Mouse (Mus musculus) adrenal gland, postnatal 14 days (tissue): ENCODE measurements around the gene Akr1d1. TPM values are rescaled to one million over a fixed set of nuclear protein-coding genes. Genes with fewer than 3 reads are reported as not detected.

Source experiments
- DNase-seq: peaks from one replicate; pipeline ENCODE4 v3.0.0; 2021; ENCODE audit warnings: mixed read lengths
- long read RNA-seq, 2 experiments: library from polyadenylated mRNA; stranded (forward); transcript quantifications; one replicate each; pipeline ENCODE4 v2.0.0; 2021
- total RNA-seq: library from RNA; stranded (reverse); gene quantifications from 2 replicates; pipeline ENCODE4 v1.2.3, GENCODE M21; 2021

Gene Akr1d1
- total RNA-seq = 226 and 286 TPM in 2 replicates
- long read RNA-seq, experiment 1, transcript Akr1d1-201 (9 exons, 2,699 nt) = major isoform, 411 of 499 reads
- long read RNA-seq, experiment 1, partial matches to known transcripts = 44 of 499 reads
- long read RNA-seq, experiment 1, other reads (novel, unspliced or antisense) = 44 of 499 reads
- long read RNA-seq, experiment 2, transcript Akr1d1-201 (9 exons, 2,699 nt) = major isoform, 234 of 286 reads
- long read RNA-seq, experiment 2, partial matches to known transcripts = 19 of 286 reads
- long read RNA-seq, experiment 2, other reads (novel, unspliced or antisense) = 33 of 286 reads

DNA sequence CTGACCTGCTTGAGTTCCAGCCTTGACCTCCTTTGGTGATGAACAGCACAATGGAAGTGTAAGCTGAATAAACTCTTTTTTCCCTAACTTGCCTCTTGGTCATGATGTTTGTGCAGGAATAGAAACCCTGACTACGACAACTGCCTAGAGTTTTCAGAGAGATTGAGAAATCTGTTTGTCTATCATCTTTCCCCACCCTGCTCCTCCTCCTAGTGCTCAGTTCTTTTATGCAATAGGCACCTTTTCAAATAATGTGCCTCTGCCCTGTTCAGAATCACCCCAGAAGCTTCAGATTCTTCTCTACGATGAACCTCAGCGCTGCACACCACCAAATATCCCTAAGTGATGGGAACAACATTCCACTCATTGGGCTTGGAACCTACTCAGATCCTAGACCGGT is at the start of gene Akr1d1:
Akr1d1 (plus strand) TSS at position 234 of the 400 bp plus-strand sequence.
- no peak for DNase-seq

DNA sequence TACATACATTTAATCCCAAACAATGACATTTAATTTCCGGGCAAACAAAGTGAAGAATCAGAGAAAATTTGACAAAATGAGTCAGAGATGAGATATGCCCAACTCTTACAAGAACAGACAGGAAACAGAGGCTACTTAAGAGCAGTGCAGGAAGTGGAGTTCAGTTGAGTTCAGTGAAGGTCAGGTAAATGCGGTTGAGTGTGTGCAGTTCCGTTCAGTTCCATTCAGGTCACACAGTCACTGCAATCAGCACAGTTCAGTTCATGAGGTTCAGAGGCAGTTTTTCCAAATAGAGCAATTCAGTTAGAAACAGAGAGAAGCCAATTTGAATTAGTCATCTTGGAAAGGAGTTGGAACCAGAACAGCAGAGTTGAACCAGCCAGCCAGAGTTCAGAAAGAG is 48.8 kb upstream of the Akr1d1 start:
- no peak for DNase-seq

DNA sequence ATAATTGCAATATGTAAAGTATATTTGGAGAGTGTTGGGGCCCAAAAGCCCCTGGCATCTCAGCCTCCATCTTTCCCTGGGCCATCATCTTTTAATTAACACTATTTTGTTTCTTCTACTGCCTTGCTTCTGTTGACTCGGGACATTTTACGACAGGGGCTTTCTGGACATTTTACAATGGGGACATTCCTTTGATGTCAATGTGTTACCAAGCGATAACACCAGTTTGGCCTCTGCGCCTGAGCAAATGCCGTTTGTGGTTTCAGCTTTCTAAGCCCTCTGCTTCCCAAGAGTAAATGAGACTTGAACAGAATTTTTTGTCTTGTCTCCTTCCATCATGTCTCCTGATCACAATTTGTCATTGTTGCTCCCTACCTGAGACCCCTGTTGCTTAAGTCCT is 46.7 kb upstream of the Akr1d1 start:
- DNase-seq = no peak

DNA sequence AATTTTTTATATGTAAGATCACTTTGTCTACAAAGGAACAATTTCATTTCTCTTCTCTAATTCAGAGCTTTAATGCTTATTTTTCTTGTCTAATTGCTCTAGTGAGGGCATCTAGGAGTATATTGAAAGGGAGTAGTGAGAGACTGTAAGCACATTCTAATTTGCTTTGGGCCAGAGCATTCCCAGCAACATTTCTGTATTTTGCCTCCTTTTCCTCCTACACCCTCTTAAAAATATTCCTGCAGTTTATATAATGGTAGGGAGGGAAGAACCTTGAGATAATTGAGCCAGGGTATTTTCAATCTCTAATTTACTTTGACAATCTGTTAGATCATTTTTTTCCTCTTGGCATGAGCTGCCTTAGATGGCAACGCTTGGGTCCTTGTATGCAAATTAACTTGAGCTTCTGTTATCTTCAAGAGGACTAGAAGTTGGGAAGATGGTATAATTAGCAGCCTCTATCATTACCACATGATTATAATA is 45.3 kb upstream of the Akr1d1 start:
- DNase-seq = no peak

DNA sequence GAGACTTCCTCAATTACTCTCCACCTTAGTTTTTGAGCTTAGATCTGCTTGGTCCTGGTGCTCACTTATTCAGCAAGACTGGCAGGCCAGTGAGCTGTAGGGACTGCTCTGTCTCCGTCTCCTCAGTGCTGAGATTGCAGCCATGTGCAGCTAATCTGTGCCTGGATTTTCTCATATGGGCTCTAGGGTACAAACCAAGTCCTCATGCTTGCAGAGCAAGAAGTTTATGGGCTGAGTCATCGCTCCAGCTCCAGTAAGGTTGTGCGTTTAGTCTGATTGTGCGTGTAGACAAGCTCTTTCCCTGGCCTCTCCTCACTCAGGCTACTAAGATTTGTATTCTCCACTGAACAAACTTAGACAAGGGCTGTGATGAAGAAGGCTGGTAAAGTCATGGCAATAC is 43.5 kb upstream of the Akr1d1 start:
- DNase-seq = no peak

DNA sequence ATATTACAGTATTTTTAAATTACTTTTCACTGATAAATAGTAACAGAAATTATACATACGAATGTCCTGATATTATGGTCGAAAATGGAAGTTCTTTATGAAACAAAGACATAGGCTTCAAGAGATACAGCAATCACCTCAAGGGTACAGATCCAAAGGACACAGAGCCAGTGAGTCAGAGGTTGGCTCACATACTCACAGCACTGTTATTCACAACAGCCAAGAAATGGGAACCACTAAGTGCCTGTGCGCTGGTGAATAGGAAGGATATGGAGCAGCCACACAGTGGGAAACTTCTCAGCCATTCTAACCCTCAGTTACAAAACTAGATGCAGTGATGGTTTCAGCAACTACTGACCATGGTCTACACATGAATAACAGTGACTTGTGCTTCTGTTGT is 37.7 kb upstream of the Akr1d1 start:
- DNase-seq = peak; percentile 14

DNA sequence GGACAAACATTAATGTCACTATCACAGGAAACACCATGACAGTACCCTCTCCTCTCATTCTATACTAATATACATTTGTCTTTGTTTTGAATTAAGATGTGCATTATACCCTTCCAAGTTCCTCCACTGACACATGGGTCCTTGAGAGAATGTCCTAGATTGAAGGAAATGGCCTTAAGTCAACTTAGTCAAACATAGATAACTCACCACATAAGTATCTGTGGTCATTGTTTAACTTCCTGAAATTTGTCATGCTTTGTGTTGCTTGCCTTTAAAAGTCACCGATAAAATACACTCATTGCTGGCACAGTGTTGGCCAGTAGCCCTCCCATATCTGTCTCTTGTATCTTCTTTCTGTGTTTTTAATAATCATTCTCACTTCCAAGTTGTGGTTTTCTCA is 35.0 kb upstream of the Akr1d1 start:
- DNase-seq = no peak

DNA sequence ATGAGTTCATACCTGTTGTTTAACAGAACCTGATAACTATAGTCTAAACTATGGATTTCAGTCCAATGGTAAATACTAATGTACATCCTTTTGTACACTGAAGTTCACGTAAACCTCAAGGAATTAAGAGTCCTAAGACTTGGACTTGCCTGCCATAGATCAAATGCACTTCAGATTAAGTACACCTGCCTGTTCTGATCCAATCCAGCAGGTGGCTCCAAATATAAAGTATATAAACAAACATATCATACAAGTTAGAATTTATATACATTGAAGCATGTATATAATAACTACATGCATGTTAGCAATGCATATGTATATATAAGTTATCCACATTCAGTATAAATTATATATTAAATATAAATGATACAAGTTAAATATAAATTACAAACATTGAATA is 33.1 kb upstream of the Akr1d1 start:
- DNase-seq = no peak

DNA sequence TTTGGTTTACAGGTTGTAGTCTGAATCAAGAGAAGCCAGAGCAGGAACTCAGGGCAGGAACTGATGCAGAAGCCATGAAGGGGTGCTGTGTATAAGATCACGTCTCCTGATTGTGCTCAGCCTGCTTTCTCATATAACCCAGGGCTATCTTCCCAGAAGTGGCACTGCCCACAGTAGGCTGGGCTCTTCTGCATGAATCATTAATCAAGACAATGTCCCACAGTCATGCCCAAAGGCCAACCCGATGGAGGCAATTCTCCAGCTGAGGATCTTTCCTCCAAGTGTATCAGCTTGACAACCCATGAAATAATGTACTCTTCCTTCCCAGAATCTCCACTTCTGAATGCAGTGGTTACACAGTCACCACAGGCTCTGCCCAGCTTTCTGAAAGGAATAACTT is 24.4 kb upstream of the Akr1d1 start:
- DNase-seq = no peak

DNA sequence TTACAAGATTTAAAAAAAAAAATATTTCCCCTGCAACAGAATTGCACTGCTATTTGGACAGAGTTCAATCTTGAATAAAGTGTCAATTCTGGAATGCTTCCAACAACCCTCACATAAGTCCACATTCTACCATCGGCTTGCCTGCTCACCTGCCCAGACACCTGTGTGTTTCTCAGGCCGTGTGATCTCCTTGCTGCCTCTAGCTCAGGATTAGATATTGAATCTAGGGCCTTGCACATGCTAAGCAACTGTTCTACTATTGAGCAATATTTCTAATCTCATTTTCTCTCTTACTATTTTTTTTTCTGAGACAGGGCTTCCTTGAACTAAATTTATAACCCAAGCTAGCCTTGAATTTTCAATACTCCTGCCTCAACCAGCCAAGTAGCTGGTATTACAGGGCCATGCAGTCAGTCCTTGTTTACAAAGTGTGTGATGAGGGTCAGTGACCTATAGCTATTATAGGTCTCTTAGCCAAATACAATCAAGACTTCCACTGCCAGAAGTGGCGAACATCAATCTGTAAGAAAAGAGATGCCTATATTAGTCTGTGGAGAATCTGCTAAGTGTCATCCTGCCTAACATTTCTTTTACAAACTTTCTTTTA is 23.0 kb upstream of the Akr1d1 start:
- DNase-seq = no peak

DNA sequence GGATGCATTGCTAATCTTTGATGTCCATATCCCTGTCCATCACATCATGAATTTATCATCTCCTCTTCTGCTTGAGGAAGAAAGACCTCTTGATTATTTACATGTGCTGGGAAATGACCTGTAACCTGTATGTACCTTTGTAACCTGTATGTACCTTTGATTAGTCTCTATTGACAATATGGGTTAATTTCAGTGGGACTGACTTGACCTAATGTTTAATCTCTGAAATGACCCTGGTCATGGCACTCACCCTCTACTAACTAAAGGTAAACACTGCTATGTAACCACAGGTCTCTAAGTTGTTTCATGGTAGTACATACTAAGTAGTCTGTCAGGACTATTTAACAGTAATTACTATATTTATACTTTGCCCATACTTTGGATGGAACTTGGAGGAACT is 19.2 kb upstream of the Akr1d1 start:
- no peak for DNase-seq

DNA sequence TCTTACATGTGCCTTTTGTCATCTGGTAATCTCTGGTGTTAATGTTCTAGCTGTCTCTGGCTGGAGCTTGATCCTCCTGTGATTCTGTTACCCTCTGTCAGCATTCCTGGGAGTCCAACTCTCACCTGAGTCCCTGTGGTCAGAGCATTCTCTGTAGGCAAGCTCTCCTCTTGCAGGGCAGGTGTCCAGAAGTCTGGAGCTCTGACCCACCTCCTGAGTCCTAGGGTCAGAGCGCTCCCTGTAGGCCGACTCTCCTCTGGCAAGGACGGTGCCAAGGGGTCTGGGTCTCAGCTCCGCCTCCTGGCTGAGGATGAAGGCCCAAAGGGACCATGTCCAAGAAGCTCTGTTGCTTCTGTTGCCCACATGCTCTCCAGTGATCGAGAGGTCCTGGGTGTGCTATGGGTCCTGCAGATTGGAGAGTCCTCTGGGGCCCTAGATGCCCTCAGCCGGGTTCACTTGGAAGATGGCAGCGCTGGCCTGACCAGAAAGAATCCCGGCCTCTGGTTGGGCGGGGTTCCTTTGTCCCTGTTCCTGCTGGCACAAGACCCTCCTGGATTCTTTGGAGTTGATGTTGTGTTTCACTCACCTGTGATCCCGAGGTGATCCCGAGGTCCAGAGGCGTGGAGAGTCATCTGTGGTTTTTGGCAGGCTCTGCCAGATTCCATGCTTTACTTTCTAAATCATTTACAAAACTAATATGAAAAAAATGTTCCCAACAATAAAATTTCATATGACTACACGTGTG is 9.2 kb upstream of the Akr1d1 start:
- DNase-seq = no peak

DNA sequence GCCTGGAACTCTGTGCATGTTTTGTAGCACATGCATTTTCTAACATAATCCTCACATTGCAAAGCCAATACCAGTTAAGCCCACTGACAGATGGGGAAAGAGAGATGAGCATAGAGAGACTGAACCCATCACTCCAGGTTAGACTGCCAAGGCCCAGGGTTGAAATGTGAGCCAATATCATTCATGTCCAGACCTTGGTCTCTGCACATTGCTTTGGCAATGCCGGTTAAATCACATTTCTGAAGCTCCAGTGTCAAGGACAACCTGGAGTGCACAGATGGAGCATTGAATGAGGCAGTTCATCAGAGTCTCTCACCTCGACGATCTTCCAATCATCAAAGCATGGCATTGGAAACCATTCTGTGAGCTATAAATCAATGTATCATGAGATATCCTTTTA is 2.1 kb downstream of the Akr1d1 start:
- peak; percentile 26 for DNase-seq

DNA sequence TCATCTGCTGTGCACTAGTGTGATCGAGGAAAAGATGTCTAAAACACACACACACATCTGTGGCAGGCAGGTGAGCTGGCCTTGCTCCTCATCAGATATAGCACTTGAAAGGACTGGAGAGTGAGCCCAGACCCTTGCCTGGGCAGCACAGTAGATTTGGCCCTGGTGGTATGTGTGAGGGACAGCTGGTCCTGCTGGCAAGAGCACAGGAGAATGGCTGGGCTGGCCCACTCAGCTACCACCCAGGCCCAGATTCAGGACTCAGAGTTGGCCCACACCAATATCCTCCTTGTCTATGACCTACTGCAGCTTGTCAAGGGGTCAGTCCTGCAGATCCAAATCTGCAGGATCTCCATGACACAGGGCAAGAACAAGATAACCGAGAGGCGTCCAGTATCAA is 6.9 kb downstream of the Akr1d1 start:
- no peak for DNase-seq

DNA sequence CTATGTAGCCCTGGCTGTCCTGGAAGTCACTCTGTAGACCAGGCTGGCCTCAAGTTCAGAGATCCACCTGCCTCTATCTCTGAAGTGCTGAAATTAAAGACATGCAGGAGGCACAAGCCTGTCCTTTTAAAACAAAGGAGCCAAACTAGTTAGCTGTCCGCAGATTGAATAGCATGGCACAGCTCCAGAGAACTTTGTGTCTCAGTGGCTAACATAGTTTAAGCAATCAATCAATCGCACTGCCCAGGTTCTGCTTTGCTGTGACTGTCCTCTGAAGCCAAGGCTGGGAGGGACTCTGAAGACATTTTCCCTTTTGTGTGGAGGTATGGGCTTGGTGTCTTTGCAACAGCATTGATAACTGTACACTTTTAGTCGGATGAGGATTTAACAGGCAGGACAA is 7.8 kb downstream of the Akr1d1 start:
- DNase-seq = peak; percentile 63

DNA sequence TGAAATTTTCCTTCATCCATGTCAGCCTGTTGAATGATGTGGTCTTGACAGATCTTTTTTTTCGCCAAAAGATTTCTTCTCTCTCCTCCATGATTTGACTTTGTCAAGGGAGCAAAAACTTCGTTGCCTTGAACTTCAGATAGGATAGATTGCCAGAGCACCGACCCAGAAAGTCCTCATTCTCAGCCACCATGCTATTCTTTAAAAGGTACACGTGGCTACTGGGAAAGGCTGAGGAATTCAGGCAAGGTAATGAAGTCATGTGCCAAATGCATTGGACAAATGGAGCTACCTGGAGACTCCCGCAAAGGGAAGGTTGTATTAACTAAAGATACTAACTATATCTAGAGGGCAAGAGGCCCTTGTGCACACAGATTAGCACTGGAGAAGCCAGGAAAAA is 8.8 kb downstream of the Akr1d1 start:
- DNase-seq = no peak

DNA sequence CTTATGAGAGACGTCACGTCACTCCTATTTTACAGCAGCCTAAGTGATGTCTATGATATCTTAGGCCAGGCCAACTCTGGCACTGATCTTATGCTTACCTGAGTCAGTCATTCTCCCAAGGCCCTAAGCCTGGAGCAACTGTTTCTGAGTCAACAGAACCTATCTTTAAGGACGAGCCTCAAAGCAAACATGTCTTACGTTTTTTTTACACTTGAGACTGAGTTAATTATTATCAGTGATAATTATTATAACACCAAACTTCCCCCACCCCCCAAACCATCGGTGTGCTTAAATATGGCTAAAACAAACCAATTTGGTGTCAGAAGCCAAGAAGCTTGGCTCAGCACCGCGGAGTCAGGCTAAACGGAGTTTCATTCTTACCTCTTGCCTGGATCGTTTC is 9.4 kb downstream of the Akr1d1 start:
- DNase-seq = no peak

DNA sequence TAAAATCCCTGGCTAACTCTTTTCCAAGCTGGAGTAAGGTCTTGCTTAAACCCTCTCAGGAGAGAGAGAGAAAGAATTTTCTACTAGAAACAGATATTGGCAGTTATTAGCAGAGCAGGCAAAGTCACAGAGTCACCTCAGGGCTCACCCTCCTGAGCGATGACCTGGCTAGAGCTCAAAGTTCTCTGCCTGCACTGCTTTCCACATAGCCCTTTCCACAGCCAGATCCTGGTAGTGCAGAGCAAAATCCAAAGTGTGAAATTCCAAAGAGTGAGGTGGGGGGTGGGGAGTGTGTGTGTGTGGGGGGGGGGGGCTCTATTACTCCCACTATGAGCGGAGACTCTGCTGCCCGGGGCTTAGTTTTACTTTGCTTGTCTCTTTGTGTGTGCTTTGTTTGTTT is 10.1 kb downstream of the Akr1d1 start:
- DNase-seq = peak; percentile 33

DNA sequence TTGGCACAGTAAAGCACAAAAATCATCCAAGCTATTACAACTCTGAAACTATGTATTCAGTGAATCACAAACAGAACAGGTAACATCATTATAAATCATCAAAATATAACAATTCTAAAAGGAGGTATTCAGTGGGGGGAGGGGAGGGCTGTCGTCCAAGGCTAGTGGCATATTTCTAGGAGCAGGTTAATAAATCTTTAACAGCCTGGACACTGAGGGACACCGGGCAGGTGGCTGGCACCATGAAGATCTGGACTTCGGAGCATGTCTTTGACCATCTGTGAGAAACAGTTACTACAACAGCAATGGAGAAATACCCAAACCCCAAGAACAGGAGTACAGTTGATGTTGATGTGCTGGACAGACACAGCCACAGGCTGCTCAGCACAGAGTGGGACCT is 11.2 kb downstream of the Akr1d1 start:
- no peak for DNase-seq

DNA sequence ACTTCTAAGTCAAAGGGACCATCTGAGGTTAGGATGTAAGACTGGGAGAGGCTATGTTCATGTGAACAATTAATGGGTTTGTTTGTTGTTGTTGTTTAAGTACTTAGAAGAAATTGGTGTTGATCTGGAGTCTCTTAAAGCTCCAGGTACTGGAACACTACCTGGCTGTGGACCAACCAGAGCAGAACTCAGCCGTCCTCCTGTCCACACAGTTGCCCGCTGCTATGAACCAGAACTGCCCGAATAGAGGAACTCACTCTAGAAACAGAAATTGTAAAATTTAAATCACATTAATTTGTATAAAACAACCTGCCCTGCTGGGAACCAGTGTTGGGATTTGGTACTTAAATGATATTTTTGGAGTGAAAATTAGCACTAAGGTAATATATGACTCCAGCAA is 12.2 kb downstream of the Akr1d1 start:
- DNase-seq = no peak

DNA sequence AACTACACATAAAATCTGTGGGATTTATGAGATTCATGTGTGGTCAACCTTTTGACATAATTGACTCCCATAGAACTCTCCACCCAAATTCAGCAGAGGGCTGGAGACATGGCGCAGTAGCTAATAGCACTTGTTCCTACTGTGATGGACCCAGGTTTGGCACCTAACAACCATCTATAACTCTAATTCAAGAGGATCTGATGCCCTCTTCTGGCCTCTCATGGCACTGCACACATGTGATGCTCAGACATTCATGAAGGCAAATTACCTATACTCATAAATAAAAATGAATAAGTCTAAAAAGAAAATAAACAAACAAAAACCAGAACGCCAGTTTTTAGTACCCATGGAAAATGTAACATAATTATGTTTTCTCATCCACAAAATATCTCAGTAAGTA is 22.8 kb downstream of the Akr1d1 start:
- DNase-seq = peak; percentile 66

DNA sequence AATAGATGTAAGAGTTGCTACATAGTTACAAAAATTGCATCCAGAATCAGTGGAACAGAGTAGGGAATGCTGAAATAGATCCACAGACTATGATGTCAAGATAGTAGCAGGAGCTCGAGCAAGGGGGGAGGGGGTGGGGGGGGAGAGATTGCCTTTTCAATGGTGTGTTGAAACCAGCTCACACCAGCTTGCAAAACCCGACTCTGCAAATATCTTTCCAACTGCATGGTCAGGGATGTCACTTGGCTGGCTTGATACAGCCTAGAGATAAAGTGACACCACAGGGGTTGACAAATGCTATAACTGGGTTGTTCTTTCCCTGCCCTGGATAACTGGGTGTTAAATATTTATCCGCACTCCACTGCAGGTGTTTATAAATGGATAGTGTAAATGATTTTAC is 24.0 kb downstream of the Akr1d1 start:
- DNase-seq = no peak

DNA sequence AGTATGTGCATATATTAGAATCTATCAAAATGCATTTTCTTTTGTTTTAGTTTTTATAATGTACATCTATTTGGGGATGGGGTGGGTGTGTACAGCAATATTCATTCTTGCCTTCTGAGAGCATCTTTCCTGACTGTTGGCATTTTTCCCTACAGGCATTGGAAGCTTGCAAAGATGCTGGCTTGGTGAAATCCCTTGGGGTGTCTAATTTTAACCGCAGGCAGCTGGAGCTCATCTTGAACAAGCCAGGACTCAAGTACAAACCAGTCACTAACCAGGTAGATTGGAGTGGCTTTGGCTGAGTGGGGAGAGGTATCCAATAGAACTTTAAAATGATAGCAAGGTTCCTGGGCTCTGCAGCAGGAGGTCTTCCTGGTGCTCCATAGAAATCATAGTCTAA is 24.4 kb downstream of the Akr1d1 start:
- DNase-seq = no peak

DNA sequence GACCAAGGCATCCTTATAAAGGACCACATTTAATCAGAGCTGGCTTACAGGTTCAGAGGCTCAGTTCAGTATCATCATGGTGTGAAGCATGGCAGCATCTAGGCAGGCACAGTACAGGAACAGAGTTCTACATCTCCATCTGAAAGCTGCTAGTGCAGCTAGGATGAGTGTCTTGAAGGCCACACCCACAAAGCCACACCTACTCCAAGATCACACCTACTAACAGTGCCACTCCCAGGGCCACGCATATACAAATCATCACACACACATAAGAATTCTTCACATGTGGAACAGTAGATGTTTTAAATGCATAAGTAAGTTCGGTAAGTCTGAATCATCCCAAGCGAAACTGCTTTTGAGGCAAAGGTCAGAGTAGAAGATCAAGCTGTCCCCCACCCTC is 33.9 kb downstream of the Akr1d1 start:
- DNase-seq = no peak
